Mouse (Mus musculus) regulatory T cell (primary cell): ENCODE data around the gene Gm20388.

Experiments
- in situ Hi-C: fragments of 300-600 bp; cut with MboI, MseI; formaldehyde crosslinking; loops from one replicate; pipeline ENCODE4 v1.15.1; 2025; ENCODE audit warnings: high pct_unique_total_duplicates

Gm20388 gene

GRCm38 (mm10) chr8:120626461-120626860 is 715.8 kb downstream of the Gm20388 start:
- in situ Hi-C loops: loop anchor here (25.0 kb wide), 1 partner anchor 461 kb away; the partner anchor contains the start of gene Foxf1

GRCm38 (mm10) chr8:120627298-120627697 is 716.7 kb downstream of the Gm20388 start:
- in situ Hi-C loops: loop anchor here (25.0 kb wide), 1 partner anchor 460 kb away; the partner anchor contains the start of gene Foxf1

- in situ Hi-C loops: loop anchor here (25.0 kb wide), 1 partner anchor 457 kb away; the partner anchor contains the start of gene Foxf1
Observed at GRCm38 (mm10) chr8:120630031-120630430, 719.4 kb downstream of the Gm20388 start.

- in situ Hi-C loops: loop anchor here (25.0 kb wide), 1 partner anchor 456 kb away; the partner anchor contains the start of gene Foxf1
Observed at GRCm38 (mm10) chr8:120630848-120631247, 720.2 kb downstream of the Gm20388 start.

- in situ Hi-C loops: loop anchor here (25.0 kb wide), 1 partner anchor 456 kb away; the partner anchor contains the start of gene Foxf1
Observed at GRCm38 (mm10) chr8:120631441-120632375, 721.1 kb downstream of the Gm20388 start.

DNA sequence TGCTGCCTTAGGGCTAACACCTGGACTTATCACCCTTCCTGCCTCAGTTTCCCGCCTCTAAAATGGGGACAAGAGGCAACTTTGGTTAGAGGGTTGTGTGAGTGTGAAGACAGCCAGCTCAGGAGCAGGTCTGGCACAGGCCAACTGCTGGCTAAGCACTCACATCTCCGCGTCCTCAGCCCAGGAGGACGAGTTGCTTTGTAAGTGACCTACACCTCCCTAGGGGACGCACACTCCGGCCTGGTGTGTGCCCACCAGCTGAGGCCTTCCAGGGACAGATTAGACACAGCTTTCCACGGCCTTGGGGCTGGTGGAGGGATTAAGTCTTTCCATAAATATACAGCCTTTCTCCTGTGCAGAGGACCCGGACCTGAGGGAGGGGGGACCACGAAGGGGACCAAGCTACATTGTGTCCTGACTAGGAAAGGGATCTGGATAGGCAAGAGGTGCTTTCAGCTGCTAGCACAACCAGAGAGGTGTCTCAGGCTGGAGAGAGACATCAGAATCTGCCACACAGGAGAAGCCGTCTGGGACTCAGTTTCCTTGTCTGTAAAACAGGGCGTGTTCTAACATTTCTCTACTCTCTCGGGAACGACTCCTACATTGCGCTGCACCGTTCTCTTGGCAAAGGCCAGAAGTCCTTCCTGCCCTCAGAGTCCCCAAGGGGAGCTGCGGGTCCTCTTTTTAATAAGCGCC is 722.5 kb downstream of the Gm20388 start:
- in situ Hi-C loops: loop anchor here (25.0 kb wide), 1 partner anchor 454 kb away; the partner anchor contains the start of gene Foxf1

GRCm38 (mm10) chr8:120633665-120634271 is 723.1 kb downstream of the Gm20388 start:
- in situ Hi-C loops: loop anchor here (25.0 kb wide), 1 partner anchor 454 kb away; the partner anchor contains the start of gene Foxf1

- in situ Hi-C loops: loop anchor here (25.0 kb wide), 1 partner anchor 453 kb away; the partner anchor contains the start of gene Foxf1
Observed at GRCm38 (mm10) chr8:120634329-120634839, 723.7 kb downstream of the Gm20388 start.

- in situ Hi-C loops: loop anchor here (25.0 kb wide), 1 partner anchor 446 kb away; the partner anchor contains the start of gene Foxf1
Observed at GRCm38 (mm10) chr8:120641245-120641644, 730.6 kb downstream of the Gm20388 start.

DNA sequence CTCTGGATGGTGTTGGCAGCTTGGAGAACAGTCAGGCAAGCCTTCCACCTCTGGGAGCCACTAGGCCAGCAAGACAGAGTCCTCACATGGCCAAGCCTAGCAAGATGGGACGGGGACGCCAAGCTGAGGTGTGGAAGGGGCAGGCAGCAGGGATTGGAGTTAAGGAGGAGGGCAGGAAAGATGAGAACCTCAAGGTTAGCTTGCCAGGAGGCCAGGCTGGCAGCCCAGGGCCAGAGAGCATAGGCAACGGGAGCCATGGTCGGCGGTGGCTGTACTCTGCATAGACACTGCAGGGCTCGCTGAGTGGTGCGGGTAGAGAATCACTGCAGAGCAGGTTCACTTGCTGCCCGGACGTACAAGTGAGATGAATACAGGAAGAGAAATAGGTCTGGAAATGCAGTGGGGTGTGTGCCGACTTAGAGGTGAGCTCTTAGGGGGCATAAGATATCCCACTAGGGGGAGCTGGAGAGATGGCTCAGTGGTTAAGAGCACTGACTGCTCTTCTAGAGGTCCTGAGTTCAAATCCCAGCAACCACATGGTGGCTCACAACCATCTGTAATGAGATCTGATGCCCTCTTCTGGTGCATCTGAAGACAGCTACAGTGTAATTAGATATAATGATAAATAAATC is 731.5 kb downstream of the Gm20388 start:
- in situ Hi-C loops: loop anchor here (25.0 kb wide), 1 partner anchor 445 kb away; the partner anchor contains the start of gene Foxf1

DNA sequence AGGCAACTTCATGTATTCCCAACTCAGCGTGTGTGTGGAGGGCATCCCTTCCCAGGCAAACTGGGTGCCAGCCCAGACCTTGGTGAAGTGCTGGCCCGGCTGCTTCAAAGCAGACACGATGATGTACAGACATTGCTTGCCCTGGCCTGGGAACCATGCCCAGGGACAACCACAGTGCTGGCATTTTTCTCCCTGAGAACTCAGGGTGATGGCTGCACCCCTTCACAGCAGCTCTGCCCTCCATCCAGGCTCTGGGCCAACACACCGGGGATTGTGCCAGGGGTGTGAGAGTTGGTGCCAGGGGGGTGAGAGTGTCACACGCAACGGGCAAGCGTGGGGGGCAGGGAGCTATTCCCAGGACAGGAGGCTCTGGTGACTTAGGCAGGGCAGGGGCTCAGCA is 734.0 kb downstream of the Gm20388 start:
- in situ Hi-C loops: loop anchor here (25.0 kb wide), 1 partner anchor 443 kb away; the partner anchor contains the start of gene Foxf1

DNA sequence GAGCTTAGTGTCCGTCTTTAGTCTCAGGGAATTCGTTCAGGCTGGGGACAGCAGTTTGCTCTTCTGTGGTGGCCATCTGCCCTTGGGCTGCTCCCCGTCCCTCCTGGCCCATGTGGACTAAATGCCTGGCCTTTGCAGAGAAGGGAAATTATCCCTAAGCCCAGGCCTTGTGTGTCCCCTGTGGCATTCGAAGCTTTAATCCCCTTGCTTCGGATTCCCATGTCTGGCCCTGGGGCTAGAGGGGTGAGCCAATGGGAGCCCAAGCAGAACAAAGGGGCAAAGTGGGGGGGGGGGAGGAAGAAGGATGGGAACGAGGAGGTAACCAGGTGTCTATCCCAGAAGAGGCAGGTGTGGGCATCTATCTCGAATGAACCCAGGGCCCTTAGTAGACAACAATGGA is 736.9 kb downstream of the Gm20388 start, which contains the start of gene 1190005I06Rik:
Gene 1190005I06Rik, minus strand, starts transcription at position 101 of the 400 bp plus-strand sequence.
- in situ Hi-C loops: loop anchor here (25.0 kb wide), 1 partner anchor 440 kb away; the partner anchor contains the start of gene Foxf1

- in situ Hi-C loops: no loop called here
Observed at GRCm38 (mm10) chr8:120656322-120657052, 745.8 kb downstream of the Gm20388 start.

DNA sequence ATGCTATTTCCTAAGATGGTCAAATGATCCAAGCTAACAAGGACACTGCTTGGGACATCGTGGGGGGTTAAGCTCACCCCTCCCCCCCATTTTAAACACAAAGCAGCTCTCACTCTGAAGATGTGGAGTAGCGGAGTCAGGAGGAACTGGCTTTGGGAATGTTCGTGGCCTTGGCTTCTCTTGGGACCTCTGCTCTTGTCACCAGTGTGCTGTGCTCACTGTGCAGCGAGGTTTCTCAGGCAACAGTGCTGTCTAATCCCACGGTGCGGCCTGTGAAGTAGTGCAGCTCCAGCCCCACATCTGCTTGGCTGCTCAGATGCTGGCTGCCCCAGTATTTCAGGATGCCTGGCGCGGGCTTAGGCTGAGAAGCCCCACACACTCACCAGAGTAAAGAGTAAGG is 746.8 kb downstream of the Gm20388 start:
- in situ Hi-C loops: no loop called here

DNA sequence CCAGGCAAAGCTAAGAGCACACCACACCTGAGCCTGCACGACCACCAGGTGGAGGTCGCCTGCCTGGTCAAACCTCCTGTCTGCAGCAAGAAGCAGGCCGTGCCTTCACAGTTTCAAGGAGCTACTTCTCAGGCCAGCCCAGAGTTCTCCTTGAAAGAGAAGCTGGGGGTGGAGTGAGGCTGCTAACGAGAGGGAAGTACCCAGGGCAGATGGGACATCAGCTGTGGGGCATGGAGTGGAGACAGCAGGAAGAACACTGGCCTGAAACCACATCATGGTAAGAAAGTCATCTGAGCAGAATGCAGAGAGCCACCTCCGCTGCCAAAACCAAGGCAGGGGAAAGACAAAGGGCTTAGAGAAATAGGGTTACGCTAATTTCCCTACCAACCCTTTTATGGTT is 753.9 kb downstream of the Gm20388 start:
- in situ Hi-C loops: no loop called here

GRCm38 (mm10) chr8:120665726-120666455 is 755.2 kb downstream of the Gm20388 start:
- in situ Hi-C loops: no loop called here

DNA sequence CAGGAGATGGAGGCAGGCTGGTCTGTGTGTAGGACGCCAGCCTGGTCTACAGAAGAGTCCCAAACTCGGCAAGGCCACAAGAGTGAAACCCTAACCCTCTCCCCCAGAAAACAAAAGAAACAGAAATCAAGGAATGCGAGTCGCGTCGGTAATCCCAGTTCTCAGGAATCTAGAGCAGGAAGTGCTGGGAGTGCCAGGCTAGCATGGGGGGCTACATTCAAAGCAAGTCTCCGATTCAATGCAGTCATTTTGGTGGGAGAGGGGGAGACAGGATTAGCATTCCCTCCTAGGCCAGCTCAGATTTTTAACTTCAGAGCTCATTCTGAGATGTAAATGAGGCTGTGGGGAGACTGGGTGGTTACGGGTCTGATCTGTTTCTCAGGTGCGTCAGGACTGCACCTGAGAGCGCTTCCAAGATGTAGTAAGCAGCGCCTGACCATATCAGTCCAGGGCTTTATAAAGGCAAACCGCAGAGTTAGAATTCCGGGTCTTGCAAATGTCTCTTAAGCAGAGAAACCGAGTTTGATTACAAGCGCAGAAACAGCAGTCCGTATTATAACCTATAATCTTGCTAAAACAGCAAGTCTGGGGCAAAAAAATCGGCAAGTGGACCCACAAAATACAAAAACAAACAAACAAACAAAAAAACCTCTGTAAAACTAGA is 756.3 kb downstream of the Gm20388 start:
- in situ Hi-C loops: no loop called here
